In genomic region chr6:90564240-90564639, GRCm38 (mm10) we compare ENCODE assay signal across 19 mouse cellular contexts.
"Had no signal": no experiment of that assay in that cellular context is flagged by ENCODE, and none has a peak within 500 bp of the region (broad histone marks: within the 10 kb centered on the region; RNA-seq: fewer than 3 reads in every experiment).

No protein-coding gene starts in this region.

- H3K9me3 ChIP-seq: limb, embryonic 12.5 days; limb, embryonic 15.5 days; megakaryocyte, embryonic 14.5 days; midbrain, embryonic 12.5 days had no signal

- H3K4me2 ChIP-seq: limb, embryonic 12.5 days; limb, embryonic 15.5 days; liver, embryonic 11.5 days; lung, embryonic 14.5 days; midbrain, embryonic 12.5 days had no signal

- H3K4me3 ChIP-seq: limb, embryonic 12.5 days; limb, embryonic 15.5 days; megakaryocyte, embryonic 14.5 days; midbrain, embryonic 12.5 days had no signal

- H3K36me3 ChIP-seq: limb, embryonic 12.5 days; limb, embryonic 15.5 days; midbrain, embryonic 12.5 days had no signal

- H3K9ac ChIP-seq: limb, embryonic 12.5 days; limb, embryonic 15.5 days; liver, embryonic 14.5 days; liver, postnatal 0 days; lung, embryonic 14.5 days; midbrain, embryonic 12.5 days had no signal

- DNase-seq: kidney, adult 9 months; kidney, postnatal 14 days; kidney, postnatal 4 days; left cerebral cortex, postnatal 4 days; liver, postnatal 0 days; lung, embryonic 14.5 days; lung, postnatal 36 days; right cerebral cortex, postnatal 4 days; thymus, adult 2 months; thymus, postnatal 14 days; thymus, postnatal 4 days had no signal

- H3K27me3 ChIP-seq: limb, embryonic 12.5 days; limb, embryonic 15.5 days had no signal

- ATAC-seq: liver, postnatal 0 days; lung, postnatal 0 days had no signal

- H3K27ac ChIP-seq: limb, embryonic 12.5 days; limb, embryonic 15.5 days; liver, embryonic 14.5 days; midbrain, embryonic 12.5 days; stomach, postnatal 0 days had no signal

- H3K4me1 ChIP-seq: limb, embryonic 15.5 days had no signal
